Mouse (Mus musculus) forebrain, embryonic 16.5 days (tissue): ENCODE data around the gene Cdh15. TPM values are rescaled to one million over a fixed set of nuclear protein-coding genes. Genes with fewer than 3 reads are reported as not detected.

ENCODE experiments used
- ATAC-seq: fragments of 200-750 bp; cut with Nextera tagmentation; 2 replicates; pipeline ENCODE4 v1.8.0; 2017; ENCODE audit warnings: mild to moderate bottlenecking, moderate library complexity
- H3K27ac ChIP-seq: fragments of 300-500 bp; sonication (generic); 2 replicates; pipeline ENCODE4 v1.5.1; 2014; ENCODE audit warnings: low read length, control low read depth
- H3K27me3 ChIP-seq: fragments of 300-500 bp; sonication (generic); replicated peaks from 2 replicates; pipeline ENCODE4 v1.6.1; 2014; ENCODE audit warnings: low read length; ENCODE audit not compliant: control insufficient read depth, insufficient read depth
- H3K36me3 ChIP-seq: fragments of 300-500 bp; sonication (generic); 2 replicates; pipeline ENCODE4 v1.6.1; 2014; ENCODE audit not compliant: control insufficient read depth, insufficient read depth
- H3K4me1 ChIP-seq: fragments of 300-500 bp; sonication (generic); replicated peaks from 2 replicates; pipeline ENCODE4 v1.6.1; 2014; ENCODE audit warnings: low read length; ENCODE audit not compliant: control insufficient read depth, insufficient read depth
- H3K4me2 ChIP-seq: fragments of 300-500 bp; sonication (generic); 2 replicates; pipeline ENCODE4 v1.6.1; 2014; ENCODE audit warnings: mild to moderate bottlenecking, low read length, control low read depth
- H3K4me3 ChIP-seq: fragments of 300-500 bp; sonication (generic); replicated peaks from 2 replicates; pipeline ENCODE4 v1.5.1; 2014; ENCODE audit warnings: mild to moderate bottlenecking, low read length, control low read depth
- H3K9ac ChIP-seq: fragments of 300-500 bp; sonication (generic); replicated peaks from 2 replicates; pipeline ENCODE4 v1.6.1; 2014; ENCODE audit warnings: low read depth, low read length, control low read depth
- H3K9me3 ChIP-seq: fragments of 300-500 bp; sonication (generic); 2 replicates; pipeline ENCODE4 v1.6.1; 2016; ENCODE audit warnings: low read length; ENCODE audit not compliant: control insufficient read depth
- WGBS: fragments of 180-500 bp; shearing (Covaris S2); extraction: QIAGEN DNeasy Blood & Tissue Kit; methylation state at CpG from one replicate; pipeline ENCODE4 v1.1.7; 2014; 5-methylcytosine and 5-hydroxymethylcytosine counted together
- polyA plus RNA-seq: library from polyadenylated mRNA; unstranded; fragments of >200 nt; fragmentation: Nextera tagmentation; extraction: Ambion mirVana; gene quantifications from 2 replicates; pipeline ENCODE4 v1.2.1, GENCODE M21; 2015

The Cdh15 gene
- polyA plus RNA-seq, 1 experiment from 2014 or later, result 1.6 TPM

GRCm38 (mm10) chr8:122906463-122907021 is 58.8 kb downstream of the Cdh15 start:
- peaks cover 7% of the 10 kb centered on the region for H3K4me1 ChIP-seq
- no peak overlapping the region for H3K9ac ChIP-seq
- 35% methylated on average over 6 of the region's 6 CpGs for WGBS
- peak; percentile 88 for ATAC-seq
- H3K27me3 ChIP-seq, result no peaks in the 10 kb centered on the region
- no peak overlapping the region for H3K27ac ChIP-seq
- peaks cover 5% of the 10 kb centered on the region; the same call in 1 of the 2 replicates for H3K36me3 ChIP-seq
- H3K4me2 ChIP-seq, result no peak overlapping the region
- H3K4me3 ChIP-seq, result no peak overlapping the region
- no peaks in the 10 kb centered on the region for H3K9me3 ChIP-seq

- no peak for ATAC-seq
Measured at GRCm38 (mm10) chr8:122912150-122912549, 64.4 kb downstream of the Cdh15 start.

GRCm38 (mm10) chr8:122912871-122913270 is 65.1 kb downstream of the Cdh15 start:
- Histone ChIP-seq H3K9me3 (no peaks in the 10 kb centered on the region), H3K4me3 (no peak overlapping the region), H3K27ac (no peak overlapping the region), H3K9ac (no peak overlapping the region), H3K4me1 (peaks cover 10% of the 10 kb centered on the region; the same call in 1 of the 2 replicates), H3K27me3 (no peaks in the 10 kb centered on the region), H3K36me3 (peaks cover 3% of the 10 kb centered on the region; the same call in 1 of the 2 replicates), H3K4me2 (no peak overlapping the region)
- WGBS, result 84% methylated on average over 4 of the region's 4 CpGs
- no peak for ATAC-seq

More at GRCm38 (mm10) chr8:122912150-122912549, 64.4 kb downstream of the Cdh15 start:
- Histone ChIP-seq H3K27me3 (no peaks in the 10 kb centered on the region), H3K9me3 (no peaks in the 10 kb centered on the region), H3K4me2 (no peak overlapping the region), H3K4me3 (no peak overlapping the region), H3K36me3 (peaks cover 5% of the 10 kb centered on the region; the same call in 1 of the 2 replicates), H3K27ac (no peak overlapping the region), H3K4me1 (0 out of 2 replicates have a peak, but pooled peaks cover 4% of the 10 kb centered on the region), H3K9ac (no peak overlapping the region)
- 84% methylated on average over 3 of the region's 3 CpGs for WGBS

- H3K4me1 ChIP-seq, result peaks cover 22% of the 10 kb centered on the region
- WGBS, result 81% methylated on average over 3 of the region's 3 CpGs
- no peak overlapping the region for H3K4me3 ChIP-seq
- no peak overlapping the region for H3K4me2 ChIP-seq
- no peak overlapping the region for H3K27ac ChIP-seq
- no peaks in the 10 kb centered on the region for H3K36me3 ChIP-seq
- H3K9me3 ChIP-seq, result no peaks in the 10 kb centered on the region
- H3K27me3 ChIP-seq, result no peaks in the 10 kb centered on the region
- no peak for ATAC-seq
- no peak overlapping the region for H3K9ac ChIP-seq
Measured at GRCm38 (mm10) chr8:122916766-122917165, 69.0 kb downstream of the Cdh15 start.

Other genes starting within 250 kb of the Cdh15 start
- gene Galns, start 236.5 kb upstream of the Cdh15 start, polyA plus RNA-seq, result 3.8 and 4.6 TPM in 2 replicates
- gene Trappc2l, start 236.3 kb upstream of the Cdh15 start, polyA plus RNA-seq, result 72.0 and 92.6 TPM in 2 replicates
- not detected in 2 replicates for gene Pabpn1l, start 225.2 kb upstream of the Cdh15 start, polyA plus RNA-seq
- 11.6 and 13.8 TPM in 2 replicates for gene Cbfa2t3, start 148.9 kb upstream of the Cdh15 start, polyA plus RNA-seq
- 13.6 and 15.9 TPM in 2 replicates for gene Acsf3, start 72.5 kb upstream of the Cdh15 start, polyA plus RNA-seq
- gene Ankrd11, start 194.3 kb downstream of the Cdh15 start, polyA plus RNA-seq, result 30.3 and 33.6 TPM in 2 replicates
- 45.3 and 51.8 TPM in 2 replicates for gene Spg7, start 215.0 kb downstream of the Cdh15 start, polyA plus RNA-seq